Mouse (Mus musculus): ENCODE results near the gene Adgrg3. TPM values are rescaled to one million over a fixed set of nuclear protein-coding genes. Genes with fewer than 3 reads are reported as not detected.

Gene Adgrg3
- polyA plus RNA-seq, 1 experiment: not detected

DNA sequence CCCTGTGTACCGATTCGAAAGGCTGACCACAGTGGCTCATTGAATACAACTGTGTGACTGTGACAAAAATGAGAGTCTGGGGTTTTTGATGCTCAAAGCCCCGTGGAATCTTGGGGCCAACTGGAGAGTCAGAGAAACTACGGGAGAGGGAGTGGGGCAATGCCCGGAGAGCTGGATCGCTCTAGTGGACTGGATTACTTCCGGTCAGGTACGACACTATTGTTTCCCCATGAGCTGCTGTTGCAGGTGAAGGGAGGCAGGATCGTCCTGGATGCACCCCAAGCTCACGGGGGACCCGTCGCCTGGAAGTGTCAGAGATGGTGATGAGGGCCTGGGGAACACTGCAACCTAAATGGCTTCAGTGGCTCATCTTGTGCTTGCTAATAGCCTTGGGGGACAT, 21.5 kb upstream of the Adgrg3 start:
- Histone ChIP-seq H3K4me3 (ENCODE audit: insufficient read depth, low read depth, low read length) (peak overlapping the region; percentile 48), H3K4me1 (ENCODE audit: control insufficient read depth, insufficient read depth, low read length) (peaks cover 87% of the 10 kb centered on the region), H3K27ac (ENCODE audit: insufficient read depth, low read depth, low read length) (peak overlapping the region; percentile 88)
- no peak for TF ChIP-seq CTCF (IDR thresholded peaks at IDR 0.05; ENCODE audit: insufficient read depth, low read depth, low read length)
- no peak for TF ChIP-seq POLR2A (IDR thresholded peaks at IDR 0.05; ENCODE audit: insufficient read depth, low read depth, low read length)
- 25% methylated on average over 12 of the region's 12 CpGs for WGBS

DNA sequence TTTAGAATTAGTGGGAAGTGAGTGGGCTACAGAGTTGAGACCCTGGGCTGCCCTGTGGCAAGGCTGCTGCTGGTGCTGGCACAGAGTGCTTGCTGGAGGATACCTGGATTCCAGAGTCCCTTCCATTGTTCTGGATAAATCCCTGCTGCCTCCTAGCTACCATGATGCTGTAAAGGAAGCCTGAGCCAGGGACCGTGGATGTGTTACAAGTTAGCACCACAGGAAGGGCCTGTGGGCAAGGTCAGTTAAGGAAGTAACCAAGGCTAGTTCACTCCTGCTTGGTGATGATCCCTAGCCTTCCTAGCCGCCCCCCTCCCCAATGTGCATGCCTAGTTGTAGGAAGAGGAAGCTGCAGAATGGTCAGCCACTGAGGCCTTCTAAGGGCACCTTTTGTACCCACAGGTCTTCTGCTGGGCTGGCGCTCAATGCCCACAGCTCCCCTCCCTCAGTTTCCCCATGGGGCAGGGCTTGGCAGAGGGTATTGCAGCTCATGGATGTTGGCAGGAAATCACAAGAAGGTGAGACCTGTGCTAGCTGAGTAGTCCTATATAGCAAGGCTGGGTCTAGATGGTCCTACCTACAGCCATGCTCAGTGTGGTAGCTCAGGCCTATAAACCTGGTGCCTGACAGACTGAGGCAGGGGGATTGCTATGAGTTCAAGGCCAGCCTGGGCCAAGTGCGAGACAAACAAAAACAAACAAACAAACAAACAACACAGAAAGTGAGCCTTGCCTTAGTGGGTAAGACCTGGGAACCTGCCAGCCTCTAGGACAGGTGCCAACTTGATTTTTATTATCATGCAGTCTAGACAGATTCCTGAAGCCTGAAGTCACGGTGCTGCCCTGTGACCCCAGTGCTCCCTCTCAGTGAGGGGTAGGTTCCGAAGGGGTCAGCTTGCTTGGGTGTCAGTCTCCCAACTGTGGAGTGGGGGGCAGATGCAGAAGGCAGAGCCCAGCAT, 20.3 kb upstream of the Adgrg3 start:
- 31% methylated on average over 6 of the region's 6 CpGs for whole genome bisulfite sequencing
- Histone ChIP-seq H3K4me1 (ENCODE audit: control insufficient read depth, insufficient read depth, low read length) (peaks cover 86% of the 10 kb centered on the region), H3K4me3 (ENCODE audit: insufficient read depth, low read depth, low read length) (peak overlapping the region; percentile 48), H3K27ac (ENCODE audit: insufficient read depth, low read depth, low read length) (peak overlapping the region; percentile 88)
- TF ChIP-seq POLR2A (IDR thresholded peaks at IDR 0.05; ENCODE audit: insufficient read depth, low read depth, low read length) (no peak), CTCF (IDR thresholded peaks at IDR 0.05; ENCODE audit: insufficient read depth, low read depth, low read length) (no peak)

DNA sequence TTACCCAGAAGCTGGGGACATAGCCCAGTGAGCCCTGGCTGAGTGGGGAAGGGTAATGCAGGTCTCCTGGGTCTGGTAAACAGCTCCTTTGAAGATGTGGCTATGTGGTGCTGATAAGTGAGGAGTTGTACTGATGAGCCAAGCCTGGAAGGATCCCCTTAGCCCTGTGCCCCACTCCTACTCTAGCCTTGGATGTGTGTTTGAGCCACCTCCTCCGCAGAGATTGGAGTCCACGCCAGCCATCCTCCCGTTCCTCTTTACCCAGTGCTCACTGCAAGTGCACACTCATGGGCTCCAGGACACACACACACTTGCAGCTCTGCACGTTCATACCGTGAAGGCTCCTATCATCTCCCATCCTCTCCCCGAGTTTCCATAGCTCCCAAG, 19.6 kb upstream of the Adgrg3 start:
- Histone ChIP-seq H3K4me1 (ENCODE audit: control insufficient read depth, insufficient read depth, low read length) (peaks cover 80% of the 10 kb centered on the region), H3K27ac (ENCODE audit: insufficient read depth, low read depth, low read length) (peak overlapping the region; percentile 88), H3K4me3 (ENCODE audit: insufficient read depth, low read depth, low read length) (no peak overlapping the region; the same call in 1 of the 2 replicates)
- TF ChIP-seq CTCF (IDR thresholded peaks at IDR 0.05; ENCODE audit: insufficient read depth, low read depth, low read length): no peak
- WGBS: 25% methylated on average over 6 of the region's 6 CpGs

GRCm38 (mm10) chr8:94998431-94998830, 19.1 kb upstream of the Adgrg3 start:
- Histone ChIP-seq H3K27ac (ENCODE audit: insufficient read depth, low read depth, low read length) (peak overlapping the region; percentile 58; the same call in 1 of the 2 replicates), H3K4me3 (ENCODE audit: insufficient read depth, low read depth, low read length) (no peak overlapping the region), H3K4me1 (ENCODE audit: control insufficient read depth, insufficient read depth, low read length) (peaks cover 75% of the 10 kb centered on the region)
- TF ChIP-seq CTCF (IDR thresholded peaks at IDR 0.05; ENCODE audit: insufficient read depth, low read depth, low read length): no peak
- TF ChIP-seq POLR2A (IDR thresholded peaks at IDR 0.05; ENCODE audit: insufficient read depth, low read depth, low read length): no peak
- 46% methylated on average over 2 of the region's 2 CpGs for WGBS

GRCm38 (mm10) chr8:94999004-94999403, 18.5 kb upstream of the Adgrg3 start:
- TF ChIP-seq CTCF (IDR thresholded peaks at IDR 0.05; ENCODE audit: insufficient read depth, low read depth, low read length) (no peak), POLR2A (IDR thresholded peaks at IDR 0.05; ENCODE audit: insufficient read depth, low read depth, low read length) (no peak)
- Histone ChIP-seq H3K4me1 (ENCODE audit: control insufficient read depth, insufficient read depth, low read length) (peaks cover 70% of the 10 kb centered on the region), H3K4me3 (ENCODE audit: insufficient read depth, low read depth, low read length) (no peak overlapping the region), H3K27ac (ENCODE audit: insufficient read depth, low read depth, low read length) (peak overlapping the region; percentile 58)
- WGBS: 59% methylated on average over 6 of the region's 6 CpGs

DNA sequence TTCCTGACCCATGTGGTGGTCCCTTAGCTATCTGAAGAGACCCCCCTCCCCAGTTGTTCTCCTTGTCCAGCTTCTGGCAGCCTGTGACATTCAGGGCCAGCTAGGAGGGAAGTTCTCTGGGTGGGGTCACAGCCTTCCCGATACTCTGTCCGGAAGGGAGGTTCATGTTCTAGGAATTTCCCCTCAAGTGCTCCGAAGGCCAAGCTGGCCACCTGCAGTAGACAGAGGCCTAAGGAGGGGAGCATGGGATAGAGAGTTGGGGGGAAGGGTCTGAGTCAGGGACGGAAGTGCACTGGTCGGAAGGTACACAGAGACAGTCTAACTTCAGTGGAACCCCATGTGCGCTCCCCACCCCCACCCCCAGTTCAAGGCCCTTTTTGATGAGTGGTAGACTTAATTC, 17.5 kb upstream of the Adgrg3 start:
- TF ChIP-seq CTCF (IDR thresholded peaks at IDR 0.05; ENCODE audit: insufficient read depth, low read depth, low read length): no peak
- Histone ChIP-seq H3K4me3 (ENCODE audit: insufficient read depth, low read depth, low read length) (no peak overlapping the region), H3K27ac (ENCODE audit: insufficient read depth, low read depth, low read length) (no peak overlapping the region), H3K4me1 (ENCODE audit: control insufficient read depth, insufficient read depth, low read length) (peaks cover 61% of the 10 kb centered on the region)
- WGBS: 31% methylated on average over 6 of the region's 6 CpGs

- H3K27ac ChIP-seq (ENCODE audit: insufficient read depth, low read depth, low read length): peak overlapping the region; percentile 65; the same call in 1 of the 2 replicates
These were observed 16.8 kb upstream of the Adgrg3 start for GRCm38 (mm10) chr8:95000684-95001083.

DNA sequence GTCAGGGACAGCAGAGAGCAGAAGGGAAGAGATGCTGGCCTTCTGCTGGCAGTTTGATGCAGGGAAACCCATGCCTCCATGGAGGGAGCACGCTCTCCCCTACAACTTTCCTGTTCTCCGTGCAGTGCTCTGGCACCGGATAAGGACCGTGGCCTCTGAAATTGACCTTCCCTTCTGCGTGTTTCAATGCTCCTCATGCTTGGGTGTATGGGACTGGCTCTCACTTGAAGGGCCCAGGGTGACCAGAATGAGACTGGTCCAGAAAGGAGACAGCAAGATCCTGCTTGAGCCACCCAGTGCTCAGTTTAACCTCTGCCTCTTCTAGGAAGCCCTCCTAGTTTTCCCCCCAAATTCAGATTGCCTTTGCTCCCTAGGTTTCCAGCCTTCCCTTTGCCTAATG, 16.3 kb upstream of the Adgrg3 start:
- H3K27ac ChIP-seq (ENCODE audit: insufficient read depth, low read depth, low read length): peak overlapping the region; percentile 65; the same call in 1 of the 2 replicates
- 63% methylated on average over 5 of the region's 5 CpGs for WGBS
- H3K4me3 ChIP-seq (ENCODE audit: insufficient read depth, low read depth, low read length): no peak overlapping the region
- TF ChIP-seq CTCF (IDR thresholded peaks at IDR 0.05; ENCODE audit: insufficient read depth, low read depth, low read length) (no peak), POLR2A (IDR thresholded peaks at IDR 0.05; ENCODE audit: insufficient read depth, low read depth, low read length) (no peak)
- peaks cover 53% of the 10 kb centered on the region for H3K4me1 ChIP-seq (ENCODE audit: control insufficient read depth, insufficient read depth, low read length)

More at GRCm38 (mm10) chr8:95000684-95001083, 16.8 kb upstream of the Adgrg3 start:
- Histone ChIP-seq H3K4me1 (ENCODE audit: control insufficient read depth, insufficient read depth, low read length) (peaks cover 57% of the 10 kb centered on the region), H3K4me3 (ENCODE audit: insufficient read depth, low read depth, low read length) (no peak overlapping the region)
- 10% methylated on average over 5 of the region's 5 CpGs for WGBS
- TF ChIP-seq POLR2A (IDR thresholded peaks at IDR 0.05; ENCODE audit: insufficient read depth, low read depth, low read length) (no peak), CTCF (IDR thresholded peaks at IDR 0.05; ENCODE audit: insufficient read depth, low read depth, low read length) (no peak)

DNA sequence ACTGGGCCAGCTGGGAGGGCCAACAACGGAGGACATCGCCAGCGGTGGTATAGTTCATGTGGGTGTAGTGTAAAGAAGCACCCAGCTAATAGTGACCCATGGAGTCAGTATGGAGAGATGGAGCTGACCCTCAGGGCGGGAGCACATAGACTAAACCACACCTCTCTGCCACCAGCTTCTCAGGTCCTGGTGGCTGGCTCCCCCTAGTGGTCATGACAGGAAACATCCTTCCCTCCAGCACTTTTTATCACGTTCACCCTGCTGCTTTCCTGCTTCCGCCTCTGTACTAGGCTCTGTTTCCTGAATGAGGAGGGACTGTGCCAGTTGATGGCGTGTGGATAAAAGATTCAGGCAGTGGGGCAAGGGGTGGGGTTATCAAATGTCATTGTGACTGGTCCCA, 15.8 kb upstream of the Adgrg3 start:
- Histone ChIP-seq H3K4me3 (ENCODE audit: insufficient read depth, low read depth, low read length) (no peak overlapping the region), H3K27ac (ENCODE audit: insufficient read depth, low read depth, low read length) (no peak overlapping the region), H3K4me1 (ENCODE audit: control insufficient read depth, insufficient read depth, low read length) (peaks cover 49% of the 10 kb centered on the region)
- TF ChIP-seq POLR2A (IDR thresholded peaks at IDR 0.05; ENCODE audit: insufficient read depth, low read depth, low read length) (no peak), CTCF (IDR thresholded peaks at IDR 0.05; ENCODE audit: insufficient read depth, low read depth, low read length) (peak; percentile 81)
- WGBS: 4% methylated on average over 7 of the region's 7 CpGs

Measured in olfactory bulb, adult 2 months (tissue).